Mouse (Mus musculus) cerebellum, adult 11-12 months (tissue): ENCODE measurements around the gene Apoa5.
A peak's percentile ranks its signal among the peaks of the same experiment; 100 is the strongest.

Experiments
- DNase-seq: peaks from one replicate; pipeline ENCODE4 v3.0.0; 2022

Apoa5 gene

DNA sequence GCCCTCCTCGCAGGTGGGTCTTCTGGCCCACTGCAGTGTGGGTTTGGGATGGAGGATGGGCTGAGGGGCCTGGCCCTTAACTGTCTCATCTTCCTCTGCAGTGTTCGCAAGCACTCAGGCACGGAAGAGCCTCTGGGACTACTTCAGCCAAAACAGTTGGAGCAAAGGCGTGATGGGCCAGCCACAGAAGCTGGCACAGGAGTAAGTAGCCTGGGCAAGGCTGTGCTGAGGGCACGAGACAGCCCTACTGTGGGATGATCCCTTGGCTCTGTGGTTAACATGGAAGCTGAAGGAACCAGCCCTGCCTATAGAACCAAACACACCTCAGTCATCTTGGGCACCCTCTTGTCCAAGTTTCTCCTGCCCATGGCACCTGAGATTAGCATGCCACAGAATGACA lies 692 bp downstream of the Apoa5 start:
- DNase-seq, result no peak

DNA sequence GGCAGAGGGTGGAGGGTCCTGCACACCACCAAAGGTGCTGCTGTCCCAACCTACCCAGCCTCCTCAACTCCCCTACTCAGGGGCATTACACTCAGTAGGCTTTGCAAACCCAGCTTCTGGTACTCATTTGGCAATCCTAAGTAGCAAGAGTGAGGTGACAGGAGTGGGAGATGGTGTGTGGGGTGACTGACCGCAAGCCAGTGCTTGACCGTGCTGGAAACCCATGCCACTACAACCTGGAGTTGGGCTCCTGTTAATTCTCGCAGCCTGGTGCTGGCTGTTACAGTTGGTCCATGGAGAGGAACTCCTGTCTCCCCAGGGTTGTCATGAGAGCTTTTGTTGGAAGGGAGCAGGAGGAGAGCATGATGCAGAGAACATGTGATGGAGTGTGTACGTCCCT lies 2.3 kb downstream of the Apoa5 start:
- DNase-seq, result no peak

DNA sequence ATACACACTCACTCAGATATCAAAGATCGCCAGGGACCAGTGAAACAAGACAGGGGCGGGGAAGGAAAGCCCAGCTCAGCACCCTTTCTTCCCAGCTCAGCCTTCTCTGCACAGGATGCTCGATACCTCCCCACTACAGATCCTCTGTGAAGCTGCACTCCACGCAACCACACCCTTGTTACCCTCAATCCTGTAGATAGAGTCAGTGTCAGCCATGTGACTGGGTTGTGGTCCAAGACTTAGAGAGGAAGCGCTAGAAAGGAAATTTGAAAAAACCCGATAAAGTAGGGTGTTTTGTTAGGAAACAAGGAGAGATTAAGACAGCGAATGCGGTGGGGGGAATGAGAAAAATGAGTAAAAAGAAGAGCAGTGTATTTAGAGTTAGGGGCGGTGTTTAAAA lies 3.6 kb downstream of the Apoa5 start:
- no peak for DNase-seq

DNA sequence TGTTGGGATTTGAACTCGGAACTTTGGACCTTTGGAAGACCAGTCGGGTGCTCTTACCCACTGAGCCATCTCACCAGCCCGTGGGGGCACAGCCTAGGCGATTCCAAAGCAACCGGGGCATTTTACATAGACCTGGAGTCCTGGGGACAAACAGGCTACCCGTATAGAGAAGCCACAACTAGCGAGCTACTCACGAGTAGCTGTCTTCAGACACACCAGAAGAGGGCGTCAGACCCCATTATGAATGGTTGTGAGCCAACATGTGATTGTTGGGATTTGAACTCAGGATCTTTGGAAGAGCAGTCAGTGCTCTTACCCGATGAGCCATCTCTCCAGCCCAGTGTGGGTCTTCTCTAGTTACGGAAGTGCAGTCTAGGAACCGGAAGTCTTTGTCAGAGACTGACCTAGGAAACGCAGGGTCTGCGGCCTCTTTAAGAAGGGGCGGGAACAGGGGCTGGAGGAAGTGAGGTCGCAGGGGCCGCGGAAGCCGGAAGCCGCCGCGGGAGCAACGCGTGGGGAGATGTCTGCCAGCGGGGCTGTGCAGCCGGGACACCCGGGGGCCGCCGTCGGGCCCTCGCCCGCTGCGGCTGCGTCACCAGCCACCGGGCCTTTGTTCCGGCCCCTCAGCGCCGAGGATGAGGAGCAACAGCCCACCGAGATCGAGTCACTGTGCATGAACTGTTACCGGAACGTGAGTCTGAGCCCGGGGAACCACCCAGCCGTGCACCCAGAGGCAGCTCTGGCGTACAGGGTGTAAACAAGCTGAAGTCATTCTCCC lies 4.4 kb downstream of the Apoa5 start, which contains the start of gene Zpr1:
Gene Zpr1, plus strand, starts transcription at position 388 of the 778 bp plus-strand sequence.
- DNase-seq, result peak; percentile 88

DNA sequence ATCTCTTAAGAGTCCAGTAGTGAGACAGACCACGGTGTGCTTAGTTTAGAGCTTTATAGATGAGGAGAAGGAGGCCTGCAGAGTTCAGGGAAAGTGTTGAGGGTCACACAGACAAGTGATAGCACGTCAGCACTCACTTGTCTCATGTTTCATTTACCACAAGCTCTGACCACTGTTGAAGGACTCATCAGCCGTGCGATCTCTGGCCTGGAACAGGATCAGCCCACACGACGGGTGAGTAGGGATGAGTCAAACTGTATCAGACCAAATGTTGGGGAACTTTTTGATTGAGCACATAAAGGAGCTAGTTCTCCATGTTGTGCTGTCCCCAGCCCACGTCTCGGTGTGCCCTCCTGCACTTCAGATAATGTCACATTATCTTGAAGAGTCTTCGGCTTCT lies 6.1 kb downstream of the Apoa5 start:
- no peak for DNase-seq

DNA sequence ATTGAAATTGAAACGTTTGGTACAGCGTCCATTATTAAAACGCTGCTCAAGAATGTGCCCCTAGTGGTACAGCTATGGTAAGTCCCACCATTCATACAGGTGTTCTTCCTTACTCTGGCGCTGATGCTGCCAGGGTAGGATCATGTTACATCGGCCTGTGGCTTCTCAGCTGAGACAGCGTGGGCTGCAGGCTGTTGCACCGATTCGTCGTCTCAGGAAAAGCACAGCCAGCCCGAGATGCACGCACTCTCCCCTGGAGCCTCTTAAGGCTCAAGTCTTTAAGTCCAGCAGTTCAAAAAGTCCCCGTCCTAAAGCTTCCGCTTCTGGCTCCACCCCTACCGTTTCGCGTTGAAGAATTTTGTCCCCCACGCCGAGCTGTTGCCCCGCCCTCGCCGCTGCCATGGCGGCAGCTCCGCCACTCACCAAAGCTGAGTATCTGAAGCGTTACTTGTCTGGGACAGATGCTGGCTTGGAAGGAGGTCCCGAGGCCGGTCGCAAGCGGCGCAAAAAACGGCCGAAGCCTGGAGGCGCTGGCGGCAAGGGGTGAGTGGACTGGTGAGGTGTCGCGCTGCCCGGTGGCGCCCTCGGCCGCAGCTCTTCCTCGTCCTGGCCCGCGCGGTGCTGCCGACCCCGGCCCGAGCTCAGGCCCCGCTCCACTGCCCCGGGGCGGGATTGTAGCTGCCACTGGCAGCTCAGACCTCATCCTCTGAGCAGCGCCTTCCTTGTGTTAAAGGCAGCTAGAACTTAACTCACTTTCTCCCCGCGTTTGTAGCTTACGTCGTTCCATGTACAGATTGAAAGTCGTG lies 14.4 kb downstream of the Apoa5 start, which contains the start of gene Bud13:
Gene Bud13, plus strand, starts transcription at position 378 of the 806 bp plus-strand sequence.
- peak; percentile 85 for DNase-seq

DNA sequence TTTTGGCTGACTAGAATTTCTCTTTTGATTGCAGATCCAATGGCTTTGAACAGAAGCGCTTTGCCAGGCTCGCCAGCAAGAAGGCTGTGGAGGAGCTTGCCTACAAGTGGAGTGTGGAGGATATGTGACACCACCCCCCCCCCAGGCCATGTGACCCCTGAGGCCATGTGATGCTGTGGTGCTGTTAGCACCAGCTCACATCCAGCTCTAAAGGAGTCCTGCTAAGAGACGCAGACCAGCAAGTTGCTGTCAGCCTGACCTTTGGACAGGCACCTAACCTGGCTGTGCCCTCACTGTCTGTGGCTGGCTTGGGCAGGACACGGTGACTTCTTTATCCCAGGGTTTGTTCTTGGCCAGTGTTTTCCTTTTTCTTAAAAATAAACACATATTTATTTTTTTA lies 29.9 kb downstream of the Apoa5 start:
- no peak for DNase-seq

DNA sequence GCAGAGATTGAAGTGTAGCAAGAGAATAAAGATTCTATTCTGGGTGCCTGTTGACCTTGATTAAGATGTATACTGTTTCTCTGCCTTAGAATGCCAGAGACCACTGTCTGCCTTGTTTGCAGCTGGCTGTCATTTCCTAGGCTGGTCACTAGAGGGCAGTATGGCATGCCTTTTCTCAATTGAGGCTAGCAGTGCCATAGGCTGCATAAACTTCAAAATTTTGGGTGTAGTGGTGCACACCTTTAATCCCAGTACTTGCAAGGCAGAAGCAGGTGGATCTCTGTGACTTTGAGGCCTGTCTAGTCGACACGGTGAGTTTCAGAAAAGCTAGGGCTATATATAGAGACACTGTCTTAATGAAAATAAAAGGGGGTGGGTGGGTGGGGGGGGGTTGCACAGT lies 33.7 kb downstream of the Apoa5 start:
- DNase-seq, result no peak

DNA sequence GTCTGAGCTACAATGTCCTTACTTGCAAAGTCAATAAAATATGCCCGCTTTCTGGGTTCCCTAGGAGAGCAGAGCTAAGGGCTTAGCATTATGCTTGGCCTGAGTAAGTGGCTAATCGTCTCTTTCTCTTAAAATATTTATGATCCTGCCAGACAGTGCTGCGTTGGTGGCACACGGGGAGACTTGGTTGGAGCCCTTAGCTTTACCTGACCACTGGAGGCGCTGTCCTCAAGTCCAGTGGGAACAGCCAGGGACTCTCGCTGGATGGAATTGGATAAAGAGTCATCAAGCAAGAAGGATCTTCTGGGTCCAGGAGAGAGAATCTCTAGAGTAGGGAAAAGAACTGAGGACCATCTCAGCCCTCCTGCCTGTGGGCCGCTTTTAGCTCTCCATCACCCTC lies 40.7 kb downstream of the Apoa5 start:
- no peak for DNase-seq

DNA sequence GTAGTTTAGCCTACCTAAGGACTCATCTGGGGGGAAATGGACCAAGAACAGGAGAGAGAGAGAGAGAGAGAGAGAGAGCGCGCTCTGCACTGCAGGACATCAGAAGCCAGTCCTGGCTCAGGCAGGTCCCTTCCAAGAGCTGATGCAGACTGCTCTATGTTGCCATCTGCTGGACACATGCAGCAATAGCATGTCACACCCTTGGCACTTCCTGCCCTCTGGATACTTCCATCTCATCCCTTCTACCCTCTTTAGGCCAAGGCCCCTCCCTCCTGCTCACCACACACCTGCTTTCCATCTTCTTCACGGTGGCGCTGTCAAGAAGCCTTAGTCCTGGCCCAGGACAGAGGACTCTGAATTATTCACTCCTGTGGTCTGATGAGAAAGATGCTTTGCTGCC lies 46.1 kb downstream of the Apoa5 start:
- DNase-seq, result peak; percentile 78

DNA sequence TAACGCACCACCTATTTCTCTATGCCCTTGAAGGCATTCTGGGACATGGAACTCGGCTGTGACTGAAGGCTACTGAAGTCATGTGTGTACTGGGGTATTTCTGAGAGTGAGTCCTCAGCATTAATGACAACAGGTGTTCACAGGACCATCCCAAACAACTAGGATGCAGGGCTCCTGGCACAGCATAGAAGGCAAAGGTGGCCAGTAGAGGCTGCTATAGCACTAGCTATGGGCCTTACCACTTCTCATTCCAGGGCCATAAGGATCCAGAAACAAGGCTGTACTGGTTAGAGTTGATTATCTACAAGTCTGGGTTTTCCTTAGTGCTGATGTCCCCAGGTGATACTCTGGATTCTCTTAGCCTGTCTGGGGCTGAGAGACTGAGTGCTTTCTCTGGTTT lies 46.5 kb downstream of the Apoa5 start:
- DNase-seq, result no peak

DNA sequence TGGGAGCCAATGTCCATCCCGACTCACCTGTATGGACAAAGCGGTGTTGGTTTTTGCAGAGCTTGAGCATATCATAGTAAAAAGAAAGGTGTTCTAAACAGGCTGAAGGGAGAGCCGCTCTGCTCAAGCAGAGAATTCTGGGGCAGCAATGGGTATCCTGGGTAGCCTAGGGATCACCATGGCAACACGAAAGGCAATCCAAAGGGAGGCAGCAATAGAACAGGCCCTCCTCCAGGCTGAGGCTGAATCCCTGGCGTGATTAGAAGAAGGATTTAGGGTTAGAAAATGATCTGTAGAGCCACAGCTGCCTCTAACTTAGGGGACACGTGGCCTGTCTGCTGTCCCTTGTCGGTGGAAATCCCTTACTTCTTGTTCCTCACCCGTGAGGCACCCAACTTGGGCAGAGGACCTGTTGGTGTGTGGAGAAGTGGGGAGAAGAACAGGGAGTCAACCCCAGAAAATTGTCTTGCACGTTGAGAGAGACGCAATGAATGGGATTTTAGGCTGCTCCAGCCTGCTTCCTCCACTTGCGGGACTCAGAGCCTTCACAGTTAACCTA lies 47.5 kb downstream of the Apoa5 start:
- no peak for DNase-seq

DNA sequence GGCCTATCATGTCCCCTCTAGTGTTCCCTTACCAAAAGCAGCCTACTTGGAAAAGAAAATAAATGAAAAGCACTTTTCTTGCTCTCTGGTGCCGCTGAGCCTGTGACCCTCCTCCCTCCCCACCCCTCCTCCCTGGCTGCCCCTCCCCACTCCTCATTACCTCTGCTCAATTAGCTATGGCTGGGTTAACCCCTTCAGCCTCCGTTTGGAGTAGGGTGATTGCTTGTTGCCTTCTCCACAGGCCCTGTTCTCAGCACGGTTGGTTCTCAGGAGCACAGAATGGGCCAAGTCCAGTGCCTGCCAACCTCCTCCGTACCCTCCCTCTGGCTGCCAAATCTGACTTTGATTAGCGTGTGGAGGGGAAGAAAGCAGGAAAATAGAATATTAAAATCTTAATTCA lies 48.0 kb downstream of the Apoa5 start:
- DNase-seq, result no peak

DNA sequence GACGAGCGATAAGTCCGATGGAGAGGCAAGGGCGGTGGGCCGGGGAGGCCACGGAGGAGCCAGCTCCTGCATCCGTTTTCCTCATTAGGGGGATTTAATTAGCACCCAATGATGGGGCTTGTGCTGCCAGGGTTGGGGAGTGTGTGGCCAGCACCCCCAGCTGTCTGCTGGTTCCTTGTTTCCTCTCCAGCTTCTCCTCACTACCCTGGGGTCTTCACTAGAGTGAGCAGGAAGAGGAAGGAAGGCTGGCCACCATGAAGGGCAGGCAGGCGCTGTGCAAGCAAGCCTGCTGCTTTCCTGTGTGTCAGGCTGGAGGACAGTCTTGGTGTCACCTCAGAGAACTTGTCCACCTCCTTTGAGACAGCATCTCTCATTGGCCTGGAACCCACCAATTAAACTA lies 48.5 kb downstream of the Apoa5 start:
- DNase-seq, result no peak

DNA sequence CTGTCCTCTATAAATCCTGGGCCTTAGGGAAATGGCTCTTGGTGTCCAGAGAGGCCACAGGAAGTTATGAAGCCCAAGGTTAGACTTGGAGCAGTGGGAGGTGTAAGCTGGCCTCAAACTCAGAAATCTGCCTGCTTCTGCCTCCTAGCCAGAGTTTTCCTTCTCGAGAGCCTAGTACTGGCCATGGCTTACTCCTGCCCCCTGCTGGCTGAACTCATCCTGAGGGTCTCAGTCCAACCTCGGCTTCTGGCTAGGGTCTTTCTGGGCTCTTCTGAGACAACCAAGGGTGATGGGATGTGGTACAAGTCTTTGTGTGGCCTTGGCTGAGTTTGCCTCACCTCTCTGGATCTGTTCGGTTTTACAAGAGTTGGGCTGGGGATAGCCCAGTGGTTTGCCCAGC lies 49.5 kb downstream of the Apoa5 start:
- DNase-seq, result no peak

DNA sequence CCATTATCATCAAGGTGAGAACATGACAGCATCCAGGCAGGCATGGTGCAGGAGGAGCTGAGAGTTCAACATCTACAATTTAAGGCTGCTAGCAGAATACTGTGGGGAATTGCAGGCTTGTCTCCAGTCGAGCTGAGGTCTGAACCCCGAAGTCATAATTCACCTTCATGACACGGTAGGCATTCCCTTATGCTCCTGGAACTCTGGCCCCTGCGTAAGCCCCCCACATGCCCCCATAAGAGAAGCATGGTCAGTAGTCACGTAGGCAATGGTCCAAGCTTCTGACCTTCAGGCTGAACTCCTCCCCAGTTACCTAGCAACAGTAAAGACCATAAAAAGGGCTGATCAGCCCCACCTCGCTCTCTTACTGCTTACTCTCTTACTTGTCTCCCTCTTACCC lies 51.5 kb downstream of the Apoa5 start, which contains the start of gene 4931429L15Rik:
Gene 4931429L15Rik, minus strand, starts transcription at position 101 of the 400 bp plus-strand sequence.
- DNase-seq, result peak; percentile 1

DNA sequence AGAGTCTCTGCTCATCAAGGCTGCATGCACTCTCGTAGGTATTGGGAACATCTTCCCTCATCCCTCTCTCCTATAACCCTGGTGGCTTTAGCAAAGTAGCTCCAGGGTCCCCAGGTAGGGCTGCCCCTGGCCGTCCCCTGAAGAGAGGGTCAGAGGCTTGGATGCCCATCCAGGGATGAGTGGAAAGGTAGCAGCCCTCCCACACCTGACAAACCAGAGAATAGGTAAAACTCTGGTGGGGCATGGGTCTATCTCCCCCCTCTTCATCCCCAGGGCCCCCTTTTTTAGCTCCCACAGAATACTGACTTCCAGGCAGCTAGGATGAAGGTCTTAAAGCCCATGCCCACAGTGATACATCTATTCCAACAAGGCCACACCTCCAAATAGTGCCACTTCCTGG lies 52.0 kb downstream of the Apoa5 start:
- peak; percentile 1 for DNase-seq
